Mouse (Mus musculus): ENCODE results near the gene Gpr55.

DNA sequence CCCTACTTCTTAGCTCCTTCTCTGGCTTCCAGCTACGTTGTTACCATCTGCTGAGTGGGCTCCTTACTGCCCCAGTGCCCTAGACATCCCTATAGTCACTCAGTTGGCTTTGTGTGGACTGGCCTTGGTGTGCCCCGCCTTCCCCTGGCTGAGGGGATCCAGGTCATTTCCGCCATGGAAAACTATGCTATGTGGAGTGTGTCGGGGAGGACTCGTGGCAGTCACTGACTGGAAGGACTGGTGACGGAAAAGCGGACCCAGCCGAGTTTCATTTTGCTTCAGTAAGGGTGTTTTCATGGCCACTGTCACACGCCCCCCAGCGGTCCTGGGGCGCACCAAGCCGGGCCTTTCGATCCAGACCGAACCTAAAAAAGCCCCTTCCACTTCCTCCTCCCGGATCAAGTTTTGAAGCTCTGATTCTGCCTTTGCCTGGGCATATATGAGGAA lies 65.4 kb downstream of the Gpr55 start:
- TF ChIP-seq GATA1 (IDR thresholded peaks at IDR 0.05; ENCODE audit: borderline replicate concordance, low read length) = no peak
- no peak for TF ChIP-seq FLI1 (IDR thresholded peaks at IDR 0.05; ENCODE audit: low read length)
